Comparison of ENCODE assay signal across 14 mouse cellular contexts in genomic region chr10:105200092-105200491, GRCm38 (mm10).
DNase-seq lines count a peak whose midpoint lies in the region; ATAC-seq lines count a peak whose summit lies in the region.
"Had no signal": no experiment of that assay in that cellular context is flagged by ENCODE, and none has a peak within 500 bp of the region (broad histone marks: within the 10 kb centered on the region; RNA-seq: fewer than 3 reads in every experiment).

No protein-coding gene starts in this region.

- no peak overlapping the region for H3K9ac ChIP-seq in embryonic facial prominence, embryonic 11.5 days (replicated peaks; ENCODE audit: low read length)
- H3K9ac ChIP-seq in forebrain, embryonic 15.5 days (replicated peaks) = no peak overlapping the region
- no peak overlapping the region for H3K9ac ChIP-seq in midbrain, embryonic 11.5 days (ENCODE audit: low read length)
- H3K9ac ChIP-seq: liver, embryonic 13.5 days had no signal

- WGBS in embryonic facial prominence, embryonic 11.5 days = 59% methylated on average over 4 of the region's 4 CpGs
- 53% methylated on average over 4 of the region's 4 CpGs for WGBS in embryonic facial prominence, embryonic 10.5 days
- 6% methylated on average over 4 of the region's 4 CpGs for WGBS in forebrain, embryonic 15.5 days
- 18% methylated on average over 4 of the region's 4 CpGs for WGBS in midbrain, embryonic 11.5 days

- no peaks in the 10 kb centered on the region for H3K27me3 ChIP-seq in embryonic facial prominence, embryonic 11.5 days (ENCODE audit: control insufficient read depth, insufficient read depth, low read length)
- no peaks in the 10 kb centered on the region for H3K27me3 ChIP-seq in embryonic facial prominence, embryonic 10.5 days (replicated peaks; ENCODE audit: low read depth, poor library complexity, severe bottlenecking)
- H3K27me3 ChIP-seq in forebrain, embryonic 15.5 days = no peaks in the 10 kb centered on the region
- no peaks in the 10 kb centered on the region for H3K27me3 ChIP-seq in midbrain, embryonic 11.5 days (ENCODE audit: control insufficient read depth, insufficient read depth, low read length)
- H3K27me3 ChIP-seq: liver, embryonic 13.5 days had no signal

- no peak for DNase-seq in embryonic facial prominence, embryonic 11.5 days (ENCODE audit: low spot score)
- no peak for DNase-seq in embryonic facial prominence, embryonic 10.5 days (ENCODE audit: low spot score)
- DNase-seq in midbrain, embryonic 11.5 days (ENCODE audit: low spot score, missing footprints) = peak; percentile 89
- peak; percentile 58 for DNase-seq in retina, embryonic 14.5 days (ENCODE audit: low spot score)
- no peak for DNase-seq in adrenal gland, postnatal 25 days
- DNase-seq in left cerebral cortex, adult 9 months (ENCODE audit: low spot score in 2 of 2) = no peak
- no peak for DNase-seq in heart, adult 11 months
- DNase-seq: adrenal gland, postnatal 36 days; cerebellum, adult 11-12 months; liver, embryonic 13.5 days; lung, postnatal 10 days had no signal

- peak; percentile 81 for ATAC-seq in embryonic facial prominence, embryonic 11.5 days (replicated peaks; ENCODE audit: insufficient number of reproducible peaks, low FRiP score, low TSS enrichment, low read depth)
- peak; percentile 55; the same call in 1 of the 2 replicates for ATAC-seq in forebrain, embryonic 15.5 days (replicated peaks)
- peak; percentile 95 for ATAC-seq in midbrain, embryonic 11.5 days (ENCODE audit: low FRiP score)

- H3K36me3 ChIP-seq in embryonic facial prominence, embryonic 11.5 days (replicated peaks; ENCODE audit: control insufficient read depth, insufficient read depth, low read depth, low read length) = no peaks in the 10 kb centered on the region
- H3K36me3 ChIP-seq in embryonic facial prominence, embryonic 10.5 days (replicated peaks) = no peaks in the 10 kb centered on the region
- H3K36me3 ChIP-seq in forebrain, embryonic 15.5 days = no peaks in the 10 kb centered on the region
- H3K36me3 ChIP-seq in midbrain, embryonic 11.5 days (ENCODE audit: control insufficient read depth, insufficient read depth, low read length) = no peaks in the 10 kb centered on the region
- H3K36me3 ChIP-seq: heart, embryonic 10.5 days; liver, embryonic 13.5 days had no signal

- H3K4me1 ChIP-seq in embryonic facial prominence, embryonic 11.5 days (ENCODE audit: control insufficient read depth, insufficient read depth, low read length) = no peaks in the 10 kb centered on the region
- H3K4me1 ChIP-seq in embryonic facial prominence, embryonic 10.5 days = no peaks in the 10 kb centered on the region; the same call in 1 of the 2 replicates
- H3K4me1 ChIP-seq in forebrain, embryonic 15.5 days = peaks cover 9% of the 10 kb centered on the region
- H3K4me1 ChIP-seq in midbrain, embryonic 11.5 days (ENCODE audit: control insufficient read depth, insufficient read depth, low read length) = peaks cover 14% of the 10 kb centered on the region
- H3K4me1 ChIP-seq: heart, embryonic 10.5 days; liver, embryonic 13.5 days had no signal

- no peak overlapping the region for H3K27ac ChIP-seq in embryonic facial prominence, embryonic 11.5 days (replicated peaks; ENCODE audit: low read depth, low read length)
- no peak overlapping the region for H3K27ac ChIP-seq in embryonic facial prominence, embryonic 10.5 days (replicated peaks)
- H3K27ac ChIP-seq in forebrain, embryonic 15.5 days (replicated peaks) = no peak overlapping the region; the same call in 1 of the 2 replicates
- H3K27ac ChIP-seq in midbrain, embryonic 11.5 days (ENCODE audit: low read depth, low read length) = peak overlapping the region; percentile 60
- H3K27ac ChIP-seq: heart, embryonic 10.5 days; layer of hippocampus, adult 2 months; liver, embryonic 13.5 days had no signal

- H3K9me3 ChIP-seq in embryonic facial prominence, embryonic 11.5 days (replicated peaks; ENCODE audit: control insufficient read depth, low read length) = no peaks in the 10 kb centered on the region
- H3K9me3 ChIP-seq in embryonic facial prominence, embryonic 10.5 days = no peaks in the 10 kb centered on the region
- no peaks in the 10 kb centered on the region for H3K9me3 ChIP-seq in forebrain, embryonic 15.5 days
- no peaks in the 10 kb centered on the region for H3K9me3 ChIP-seq in midbrain, embryonic 11.5 days (ENCODE audit: control insufficient read depth, low read length)
- H3K9me3 ChIP-seq: heart, embryonic 10.5 days; liver, embryonic 13.5 days had no signal

- H3K4me3 ChIP-seq in embryonic facial prominence, embryonic 11.5 days (ENCODE audit: low read depth, low read length) = no peak overlapping the region
- H3K4me3 ChIP-seq in embryonic facial prominence, embryonic 10.5 days = no peak overlapping the region
- no peak overlapping the region for H3K4me3 ChIP-seq in forebrain, embryonic 15.5 days
- no peak overlapping the region for H3K4me3 ChIP-seq in midbrain, embryonic 11.5 days (ENCODE audit: low read depth, low read length)
- H3K4me3 ChIP-seq: heart, embryonic 10.5 days; layer of hippocampus, adult 2 months; liver, embryonic 13.5 days had no signal

- H3K4me2 ChIP-seq in embryonic facial prominence, embryonic 11.5 days (ENCODE audit: low read depth, low read length) = no peak overlapping the region
- no peak overlapping the region for H3K4me2 ChIP-seq in forebrain, embryonic 15.5 days (replicated peaks)
- no peak overlapping the region for H3K4me2 ChIP-seq in midbrain, embryonic 11.5 days
- H3K4me2 ChIP-seq: liver, embryonic 13.5 days had no signal

Comparison
In these comparisons a context has a peak if more than half of its experiments do, and no peak if none do; other contexts are left out.
1. DNase-seq: peak in midbrain, embryonic 11.5 days (single experiment) and retina, embryonic 14.5 days (single experiment); none in embryonic facial prominence, embryonic 11.5 days (single experiment), embryonic facial prominence, embryonic 10.5 days (single experiment), adrenal gland, postnatal 25 days (single experiment), left cerebral cortex, adult 9 months (0 of 2) and heart, adult 11 months (single experiment).
2. Peak in every context shown above with its lines, with median percentiles within 50 percentile points of each other: ATAC-seq.